In the genomic region with DNA sequence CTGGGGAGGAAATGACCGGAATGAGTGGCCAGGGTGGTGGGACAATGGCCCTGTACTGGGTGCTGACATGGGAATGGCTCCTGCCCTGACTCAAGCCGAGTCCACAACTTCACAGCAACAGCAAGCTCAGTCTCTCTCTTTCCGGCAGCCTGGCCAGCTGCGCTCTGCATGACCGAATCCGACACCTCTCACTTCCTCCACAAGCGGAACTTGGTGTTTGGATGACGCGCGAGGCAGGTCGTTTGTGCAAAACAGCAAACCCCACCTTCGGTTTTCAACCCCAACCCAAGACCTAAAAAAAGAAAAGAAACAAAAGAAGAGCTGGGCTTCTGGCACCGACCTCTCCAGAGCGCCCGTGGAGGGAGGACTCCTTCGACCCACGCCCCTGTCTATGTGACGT, we compare ENCODE assay signal across 9 mouse cellular contexts. TPM values are rescaled to one million over a fixed set of nuclear protein-coding genes. Genes with fewer than 3 reads are reported as not detected.
A peak's percentile ranks its signal among the peaks of the same experiment; 100 is the strongest.
DNase-seq lines count a peak whose midpoint lies in the region; ATAC-seq lines count a peak whose summit lies in the region.
"Had no signal": no experiment of that assay in that cellular context is flagged by ENCODE, and none has a peak within 500 bp of the region (broad histone marks: within the 10 kb centered on the region; RNA-seq: fewer than 3 reads in every experiment).

No protein-coding gene starts in this region.

- no peaks in the 10 kb centered on the region for H3K36me3 ChIP-seq in heart, embryonic 13.5 days
- H3K36me3 ChIP-seq in midbrain, embryonic 10.5 days: no peaks in the 10 kb centered on the region
- no peaks in the 10 kb centered on the region for H3K36me3 ChIP-seq in neural tube, embryonic 15.5 days
- H3K36me3 ChIP-seq: embryonic facial prominence, embryonic 12.5 days had no signal

- H3K4me1 ChIP-seq in heart, embryonic 13.5 days: peaks cover 54% of the 10 kb centered on the region
- H3K4me1 ChIP-seq in midbrain, embryonic 10.5 days: peaks cover 32% of the 10 kb centered on the region
- peaks cover 28% of the 10 kb centered on the region for H3K4me1 ChIP-seq in neural tube, embryonic 15.5 days

- WGBS in heart, embryonic 13.5 days: 39% methylated on average over 18 of the region's 18 CpGs
- WGBS in midbrain, embryonic 10.5 days: 71% methylated on average over 18 of the region's 18 CpGs
- 70% methylated on average over 18 of the region's 18 CpGs for WGBS in neural tube, embryonic 15.5 days

- no peak for ATAC-seq in heart, embryonic 13.5 days (ENCODE audit: extremely low read depth, insufficient number of reproducible peaks, low FRiP score, low TSS enrichment)
- 0 out of 2 replicates have a peak, but pooled peaks have one; percentile 16 for ATAC-seq in megakaryocyte-erythroid progenitor cell, adult 5-6 weeks (replicated peaks; ENCODE audit: low FRiP score, low TSS enrichment, poor library complexity, severe bottlenecking)
- ATAC-seq in neural tube, embryonic 15.5 days (ENCODE audit: low FRiP score): no peak

- H3K9ac ChIP-seq in heart, embryonic 13.5 days: peak overlapping the region; percentile 33; the same call in 1 of the 2 replicates
- no peak overlapping the region for H3K9ac ChIP-seq in neural tube, embryonic 15.5 days (replicated peaks)
- H3K9ac ChIP-seq: embryonic facial prominence, embryonic 12.5 days had no signal

- no peaks in the 10 kb centered on the region for H3K27me3 ChIP-seq in heart, embryonic 13.5 days (replicated peaks)
- H3K27me3 ChIP-seq in midbrain, embryonic 10.5 days (ENCODE audit: low read depth, poor library complexity, severe bottlenecking): peaks cover 24% of the 10 kb centered on the region
- H3K27me3 ChIP-seq in neural tube, embryonic 15.5 days (replicated peaks): no peaks in the 10 kb centered on the region
- H3K27me3 ChIP-seq: embryonic facial prominence, embryonic 12.5 days had no signal

- peak; percentile 25 for DNase-seq in adrenal gland, postnatal 25 days
- peak; percentile 67 to 77 for DNase-seq in kidney, postnatal 4 days
- no peak for DNase-seq in midbrain, embryonic 10.5 days (ENCODE audit: low spot score)
- no peak for DNase-seq in right cerebral cortex, postnatal 4 days
- no peak for DNase-seq in cerebellum, adult 11 months

- no peaks in the 10 kb centered on the region for H3K9me3 ChIP-seq in heart, embryonic 13.5 days
- no peaks in the 10 kb centered on the region for H3K9me3 ChIP-seq in midbrain, embryonic 10.5 days (replicated peaks)
- H3K9me3 ChIP-seq in neural tube, embryonic 15.5 days (replicated peaks): no peaks in the 10 kb centered on the region
- H3K9me3 ChIP-seq: embryonic facial prominence, embryonic 12.5 days had no signal

- H3K4me2 ChIP-seq in heart, embryonic 13.5 days: peak overlapping the region; percentile 44
- H3K4me2 ChIP-seq in neural tube, embryonic 15.5 days: no peak overlapping the region
- H3K4me2 ChIP-seq: embryonic facial prominence, embryonic 12.5 days had no signal

- H3K27ac ChIP-seq in heart, embryonic 13.5 days (replicated peaks): 0 out of 2 replicates have a peak overlapping the region, but pooled peaks have one; percentile 22
- no peak overlapping the region for H3K27ac ChIP-seq in midbrain, embryonic 10.5 days (replicated peaks)
- H3K27ac ChIP-seq in neural tube, embryonic 15.5 days (replicated peaks): no peak overlapping the region
- H3K27ac ChIP-seq: embryonic facial prominence, embryonic 12.5 days had no signal

- no peak overlapping the region for H3K4me3 ChIP-seq in heart, embryonic 13.5 days
- H3K4me3 ChIP-seq in midbrain, embryonic 10.5 days: no peak overlapping the region
- H3K4me3 ChIP-seq in neural tube, embryonic 15.5 days (replicated peaks): no peak overlapping the region
- H3K4me3 ChIP-seq: embryonic facial prominence, embryonic 12.5 days had no signal

RNA-seq across cellular contexts. Expression of gene Smndc1, which starts 34.3 kb away (rescaled TPM):
- 44.9 and 49.6 TPM in 2 replicates for total RNA-seq in adrenal gland, postnatal 25 days (2021)
- polyA plus RNA-seq in heart, embryonic 13.5 days (2015; fragmentation: Nextera tagmentation; extraction: Ambion mirVana): 27.8 and 28.8 TPM in 2 replicates
- 56.9 and 60.9 TPM in 2 replicates for total RNA-seq in megakaryocyte-erythroid progenitor cell, adult 5-6 weeks (2014; fragmentation: Nextera tagmentation)
- total RNA-seq in megakaryocyte-erythroid progenitor cell, adult 5-6 weeks (2017): 34.7 and 45.6 TPM in 2 replicates
- polyA plus RNA-seq in midbrain, embryonic 10.5 days (2016; fragmentation: Nextera tagmentation; extraction: Ambion mirVana): 44.4 and 45.0 TPM in 2 replicates
- polyA plus RNA-seq in neural tube, embryonic 15.5 days (2015; fragmentation: Nextera tagmentation; extraction: Ambion mirVana): 29.3 and 31.6 TPM in 2 replicates

RNA-seq across cellular contexts. Expression of gene Gm10197, which starts 53.1 kb away (rescaled TPM):
- not detected in 2 replicates for total RNA-seq in adrenal gland, postnatal 25 days (2021)
- polyA plus RNA-seq in heart, embryonic 13.5 days (2015; fragmentation: Nextera tagmentation; extraction: Ambion mirVana): not detected in 2 replicates
- total RNA-seq in megakaryocyte-erythroid progenitor cell, adult 5-6 weeks (2014; fragmentation: Nextera tagmentation): not detected in 2 replicates
- total RNA-seq in megakaryocyte-erythroid progenitor cell, adult 5-6 weeks (2017): not detected in 2 replicates
- polyA plus RNA-seq in midbrain, embryonic 10.5 days (2016; fragmentation: Nextera tagmentation; extraction: Ambion mirVana): 2.1 and 4.3 TPM in 2 replicates
- polyA plus RNA-seq in neural tube, embryonic 15.5 days (2015; fragmentation: Nextera tagmentation; extraction: Ambion mirVana): not detected in 2 replicates
- polyA plus RNA-seq: embryonic facial prominence, embryonic 12.5 days had no signal

Comparison
In these comparisons a context has a peak if more than half of its experiments do, and no peak if none do; other contexts are left out.
1. DNase-seq: peak in adrenal gland, postnatal 25 days (single experiment) and kidney, postnatal 4 days (2 of 2); none in midbrain, embryonic 10.5 days (single experiment), right cerebral cortex, postnatal 4 days (single experiment) and cerebellum, adult 11 months (single experiment).